Mouse (Mus musculus): Measurements from ENCODE around the gene Shh.

Gene Shh

GRCm38 (mm10) chr5:28459456-28460225 lies 7.4 kb downstream of the Shh start:
- DNase-seq (ENCODE audit: low spot score), result no peak

GRCm38 (mm10) chr5:28458821-28459240 lies 8.2 kb downstream of the Shh start:
- DNase-seq (ENCODE audit: low spot score), result no peak

- DNase-seq (ENCODE audit: low spot score), result no peak
Measured at GRCm38 (mm10) chr5:28457921-28458641, 9.0 kb downstream of the Shh start.

- no peak for DNase-seq (ENCODE audit: low spot score)
Measured at GRCm38 (mm10) chr5:28456366-28456765, 10.7 kb downstream of the Shh start.

- no peak for DNase-seq (ENCODE audit: low spot score)
Measured at GRCm38 (mm10) chr5:28455721-28456120, 11.3 kb downstream of the Shh start.

GRCm38 (mm10) chr5:28454546-28454945 lies 12.5 kb downstream of the Shh start:
- no peak for DNase-seq (ENCODE audit: low spot score)

GRCm38 (mm10) chr5:28453523-28453922 lies 13.5 kb downstream of the Shh start:
- DNase-seq (ENCODE audit: low spot score), result no peak

- DNase-seq (ENCODE audit: low spot score), result no peak
Measured at GRCm38 (mm10) chr5:28453086-28453485, 14.0 kb downstream of the Shh start.

GRCm38 (mm10) chr5:28451053-28451638 lies 15.9 kb downstream of the Shh start:
- DNase-seq (ENCODE audit: low spot score), result peak; percentile 38

GRCm38 (mm10) chr5:28450126-28450890 lies 16.7 kb downstream of the Shh start:
- DNase-seq (ENCODE audit: low spot score), result no peak

GRCm38 (mm10) chr5:28425926-28426325 lies 41.1 kb downstream of the Shh start:
- DNase-seq (ENCODE audit: low spot score), result no peak

GRCm38 (mm10) chr5:28423781-28424180 lies 43.3 kb downstream of the Shh start:
- DNase-seq (ENCODE audit: low spot score), result no peak

GRCm38 (mm10) chr5:28419640-28420265 lies 47.3 kb downstream of the Shh start:
- no peak for DNase-seq (ENCODE audit: low spot score)

- no peak for DNase-seq (ENCODE audit: low spot score)
Measured at GRCm38 (mm10) chr5:28418734-28419133, 48.3 kb downstream of the Shh start.

GRCm38 (mm10) chr5:28416029-28416428 lies 51.0 kb downstream of the Shh start:
- DNase-seq (ENCODE audit: low spot score), result no peak

- no peak for DNase-seq (ENCODE audit: low spot score)
Measured at GRCm38 (mm10) chr5:28414076-28414475, 53.0 kb downstream of the Shh start.

- no peak for DNase-seq (ENCODE audit: low spot score)
Measured at GRCm38 (mm10) chr5:28413533-28413932, 53.5 kb downstream of the Shh start.

GRCm38 (mm10) chr5:28412006-28412685 lies 54.9 kb downstream of the Shh start:
- no peak for DNase-seq (ENCODE audit: low spot score)

Measured in spleen, adult 12 weeks (tissue).